In genomic region chr10:80100982-80101381, GRCm38 (mm10) we compare ENCODE assay signal across 8 mouse cellular contexts. TPM values are rescaled to one million over a fixed set of nuclear protein-coding genes. Genes with fewer than 3 reads are reported as not detected.
DNase-seq lines count a peak whose midpoint lies in the region; ATAC-seq and TF ChIP-seq lines count a peak whose summit lies in the region.

No protein-coding gene starts in this region.

- peak; percentile 61 for DNase-seq in ZHBTc4 (ENCODE audit: low read depth, low spot score)
- no peak for DNase-seq in ovary, postnatal 36 days (ENCODE audit: low spot score)
- DNase-seq in cerebellum, adult 9-11 months: no peak
- DNase-seq in natural killer cell, adult 2 months (ENCODE audit: low spot score in 2 of 2): no peak

- peak overlapping the region; percentile 72 for H3K4me2 ChIP-seq in heart, embryonic 14.5 days (ENCODE audit: low read length)
- peak overlapping the region; percentile 90 for H3K4me2 ChIP-seq in limb, embryonic 13.5 days (replicated peaks)
- peak overlapping the region; percentile 93 for H3K4me2 ChIP-seq in neural tube, embryonic 15.5 days

- H3K9me3 ChIP-seq in E14TG2a.4 (ENCODE audit: low read length): no peaks in the 10 kb centered on the region
- H3K9me3 ChIP-seq in heart, embryonic 14.5 days (ENCODE audit: control insufficient read depth, low read length): no peaks in the 10 kb centered on the region
- no peaks in the 10 kb centered on the region for H3K9me3 ChIP-seq in limb, embryonic 13.5 days
- H3K9me3 ChIP-seq in neural tube, embryonic 15.5 days (replicated peaks): no peaks in the 10 kb centered on the region

- no peak for ATAC-seq in heart, embryonic 14.5 days (ENCODE audit: insufficient number of reproducible peaks, insufficient read depth, low FRiP score, low read depth)
- no peak for ATAC-seq in limb, embryonic 13.5 days (ENCODE audit: low FRiP score, low read depth)
- ATAC-seq in neural tube, embryonic 15.5 days (ENCODE audit: low FRiP score): no peak

- 0 out of 4 replicates have a peak overlapping the region, but pooled peaks of 1 of the 2 experiments have one; percentile 9 for H3K27ac ChIP-seq in heart, embryonic 14.5 days (replicated peaks in 1 of 2; ENCODE audit: control insufficient read depth in 1 of 2, insufficient read depth in 1 of 2, low read depth in 2 of 2, low read length in 2 of 2)
- no peak overlapping the region for H3K27ac ChIP-seq in limb, embryonic 13.5 days
- H3K27ac ChIP-seq in neural tube, embryonic 15.5 days (replicated peaks): no peak overlapping the region

- H3K27me3 ChIP-seq in E14TG2a.4 (ENCODE audit: insufficient read depth, low read length): no peaks in the 10 kb centered on the region
- H3K27me3 ChIP-seq in heart, embryonic 14.5 days (ENCODE audit: control insufficient read depth, insufficient read depth, low read length): no peaks in the 10 kb centered on the region
- no peaks in the 10 kb centered on the region for H3K27me3 ChIP-seq in limb, embryonic 13.5 days
- H3K27me3 ChIP-seq in neural tube, embryonic 15.5 days (replicated peaks): no peaks in the 10 kb centered on the region

- TF ChIP-seq CTCF in E14TG2a.4 (conservative IDR thresholded peaks at IDR 0.05; ENCODE audit: low read length): no peak

- H3K4me3 ChIP-seq in E14TG2a.4 (replicated peaks; ENCODE audit: low read length): peak overlapping the region; percentile 89
- H3K4me3 ChIP-seq in heart, embryonic 14.5 days (ENCODE audit: control insufficient read depth in 1 of 2, insufficient read depth in 1 of 2, low read depth in 1 of 2, low read length in 2 of 2): peak overlapping the region; percentile 5 to 88; a peak in 3 of 4 replicates
- peak overlapping the region; percentile 92; the same call in 1 of the 2 replicates for H3K4me3 ChIP-seq in limb, embryonic 13.5 days
- H3K4me3 ChIP-seq in neural tube, embryonic 15.5 days (replicated peaks): peak overlapping the region; percentile 95; the same call in 1 of the 2 replicates

- H3K9ac ChIP-seq in heart, embryonic 14.5 days (ENCODE audit: low read length): peak overlapping the region; percentile 95
- H3K9ac ChIP-seq in limb, embryonic 13.5 days: no peak overlapping the region
- H3K9ac ChIP-seq in neural tube, embryonic 15.5 days (replicated peaks): no peak overlapping the region; the same call in 1 of the 2 replicates

- H3K4me1 ChIP-seq in E14TG2a.4 (replicated peaks; ENCODE audit: low read depth, low read length): peaks cover 85% of the 10 kb centered on the region
- H3K4me1 ChIP-seq in heart, embryonic 14.5 days (ENCODE audit: control insufficient read depth in 2 of 2, insufficient read depth in 2 of 2, low read length in 2 of 2): peaks cover 29 to 43% of the 10 kb centered on the region in 2 experiments
- H3K4me1 ChIP-seq in limb, embryonic 13.5 days: peaks cover 44% of the 10 kb centered on the region
- peaks cover 38% of the 10 kb centered on the region for H3K4me1 ChIP-seq in neural tube, embryonic 15.5 days

- peaks cover 27% of the 10 kb centered on the region for H3K36me3 ChIP-seq in E14TG2a.4 (ENCODE audit: insufficient read depth, low read length)
- H3K36me3 ChIP-seq in heart, embryonic 14.5 days (ENCODE audit: control insufficient read depth, insufficient read depth, low read length): no peaks in the 10 kb centered on the region
- no peaks in the 10 kb centered on the region; the same call in 1 of the 2 replicates for H3K36me3 ChIP-seq in limb, embryonic 13.5 days
- no peaks in the 10 kb centered on the region for H3K36me3 ChIP-seq in neural tube, embryonic 15.5 days

- 44% methylated on average over 11 of the region's 11 CpGs for WGBS in heart, embryonic 14.5 days
- 56% methylated on average over 11 of the region's 11 CpGs for WGBS in limb, embryonic 13.5 days
- WGBS in neural tube, embryonic 15.5 days: 70% methylated on average over 11 of the region's 11 CpGs

RNA-seq across cellular contexts. Expression of gene Sbno2, which starts 4.4 kb away (rescaled TPM):
- 9.5 and 9.6 TPM in 2 replicates for polyA plus RNA-seq in heart, embryonic 14.5 days (2014; fragmentation: Nextera tagmentation; extraction: Ambion mirVana)
- 13.5 and 15.2 TPM in 2 replicates for polyA plus RNA-seq in limb, embryonic 13.5 days (2015; fragmentation: Nextera tagmentation; extraction: Ambion mirVana)
- polyA plus RNA-seq in neural tube, embryonic 15.5 days (2015; fragmentation: Nextera tagmentation; extraction: Ambion mirVana): 11.7 and 12.8 TPM in 2 replicates

RNA-seq across cellular contexts. Expression of gene Stk11, which starts 14.6 kb away (rescaled TPM):
- polyA plus RNA-seq in heart, embryonic 14.5 days (2014; fragmentation: Nextera tagmentation; extraction: Ambion mirVana): 14.6 and 17.7 TPM in 2 replicates
- polyA plus RNA-seq in limb, embryonic 13.5 days (2015; fragmentation: Nextera tagmentation; extraction: Ambion mirVana): 17.1 and 17.4 TPM in 2 replicates
- polyA plus RNA-seq in neural tube, embryonic 15.5 days (2015; fragmentation: Nextera tagmentation; extraction: Ambion mirVana): 16.9 and 17.3 TPM in 2 replicates

RNA-seq across cellular contexts. Expression of gene Atp5d, which starts 37.5 kb away (rescaled TPM):
- polyA plus RNA-seq in heart, embryonic 14.5 days (2014; fragmentation: Nextera tagmentation; extraction: Ambion mirVana): 988 and 1,015 TPM in 2 replicates
- polyA plus RNA-seq in limb, embryonic 13.5 days (2015; fragmentation: Nextera tagmentation; extraction: Ambion mirVana): 456 and 475 TPM in 2 replicates
- polyA plus RNA-seq in neural tube, embryonic 15.5 days (2015; fragmentation: Nextera tagmentation; extraction: Ambion mirVana): 553 and 558 TPM in 2 replicates

RNA-seq across cellular contexts. Expression of gene Cbarp, which starts 39.7 kb away (rescaled TPM):
- 1.6 and 2.6 TPM in 2 replicates for polyA plus RNA-seq in heart, embryonic 14.5 days (2014; fragmentation: Nextera tagmentation; extraction: Ambion mirVana)
- 7.4 and 8.1 TPM in 2 replicates for polyA plus RNA-seq in limb, embryonic 13.5 days (2015; fragmentation: Nextera tagmentation; extraction: Ambion mirVana)
- 91.9 and 93.0 TPM in 2 replicates for polyA plus RNA-seq in neural tube, embryonic 15.5 days (2015; fragmentation: Nextera tagmentation; extraction: Ambion mirVana)

RNA-seq across cellular contexts. Expression of gene Midn, which starts 47.1 kb away (rescaled TPM):
- 21.2 and 25.8 TPM in 2 replicates for polyA plus RNA-seq in heart, embryonic 14.5 days (2014; fragmentation: Nextera tagmentation; extraction: Ambion mirVana)
- polyA plus RNA-seq in limb, embryonic 13.5 days (2015; fragmentation: Nextera tagmentation; extraction: Ambion mirVana): 22.9 and 23.2 TPM in 2 replicates
- 19.4 and 20.5 TPM in 2 replicates for polyA plus RNA-seq in neural tube, embryonic 15.5 days (2015; fragmentation: Nextera tagmentation; extraction: Ambion mirVana)
